Mouse (Mus musculus) heart, postnatal 10 days (tissue): ENCODE results near the gene Ccdc88c. TPM values are rescaled to one million over a fixed set of nuclear protein-coding genes. Genes with fewer than 3 reads are reported as not detected.

Experiments
- DNase-seq, 2 experiments: peaks; one replicate each; pipeline ENCODE4 v3.0.0; 2021
- intact Hi-C: fragments of 180-260 bp; cut with DNase I; formaldehyde crosslinking; loops from one replicate; pipeline ENCODE4 v1.15.1; 2025
- total RNA-seq, 2 experiments: library from RNA; stranded (reverse); gene quantifications; 2 replicates each; pipeline ENCODE4 v1.2.3; 2021

Gene Ccdc88c
- total RNA-seq, 2 experiments from 2014 or later, result 11.9 to 13.2 TPM

DNA sequence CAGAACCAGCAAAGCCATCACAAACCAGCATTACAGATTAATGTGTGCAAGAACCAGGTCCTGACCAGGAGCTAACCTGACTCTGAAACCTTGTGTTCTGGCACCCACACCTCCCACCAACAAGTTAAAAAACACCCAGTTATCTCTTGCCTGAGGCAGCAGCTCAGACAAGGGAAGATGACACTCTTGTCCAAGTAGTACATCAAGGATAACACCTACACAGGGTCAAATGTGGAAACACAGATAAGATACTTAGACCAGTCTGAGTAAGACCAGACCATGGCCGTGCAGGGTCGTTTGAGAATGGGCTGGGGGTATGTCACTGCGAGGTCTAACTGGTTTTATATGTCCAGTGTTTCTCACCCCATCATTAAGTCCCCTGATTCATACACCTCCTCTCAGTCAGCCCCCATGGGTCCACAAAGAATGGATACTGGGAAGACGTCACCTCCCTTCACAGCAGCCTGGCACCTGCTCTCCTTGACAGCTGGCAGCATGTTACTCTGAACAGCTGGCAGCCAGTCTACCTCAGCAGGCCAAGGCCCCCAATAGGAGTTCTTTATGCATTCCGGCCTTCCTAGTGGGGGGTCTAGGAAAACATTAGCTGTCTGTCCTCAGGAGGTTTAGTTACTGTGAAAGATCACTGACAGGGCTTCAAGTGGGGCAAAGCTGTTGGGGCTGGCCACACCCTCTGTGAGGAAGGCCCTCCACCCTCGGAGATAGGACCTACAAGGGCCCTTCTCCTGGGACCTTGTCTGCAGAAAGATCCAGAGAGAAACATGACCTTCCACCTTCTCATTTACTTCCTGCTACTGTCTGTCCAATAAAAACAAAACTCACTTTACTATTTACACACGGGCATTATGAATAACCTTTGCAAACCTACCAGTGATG is 29.5 kb downstream of the Ccdc88c start:
- intact Hi-C loops, result no loop called here
- DNase-seq, result no peak

DNA sequence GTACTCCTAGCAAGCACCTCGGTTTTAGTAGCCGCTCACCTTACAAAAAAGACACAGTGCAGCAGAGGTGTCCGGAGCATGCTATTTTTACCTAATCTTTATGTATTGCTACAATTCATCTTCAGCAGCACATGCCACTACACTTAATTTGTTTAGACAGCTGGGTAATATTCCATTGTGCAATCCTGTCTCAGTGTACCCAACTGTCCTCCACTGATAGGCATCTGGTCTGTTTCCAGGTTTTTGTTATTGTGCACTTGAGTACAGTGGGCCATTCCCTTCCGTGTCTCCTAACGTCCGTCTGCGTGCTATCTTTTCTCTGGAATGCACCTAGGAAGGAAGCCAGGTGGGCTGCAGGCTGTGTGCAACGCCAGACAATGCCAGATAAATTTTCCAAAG is 30.3 kb downstream of the Ccdc88c start:
- intact Hi-C loops, result no loop called here
- no peak for DNase-seq

DNA sequence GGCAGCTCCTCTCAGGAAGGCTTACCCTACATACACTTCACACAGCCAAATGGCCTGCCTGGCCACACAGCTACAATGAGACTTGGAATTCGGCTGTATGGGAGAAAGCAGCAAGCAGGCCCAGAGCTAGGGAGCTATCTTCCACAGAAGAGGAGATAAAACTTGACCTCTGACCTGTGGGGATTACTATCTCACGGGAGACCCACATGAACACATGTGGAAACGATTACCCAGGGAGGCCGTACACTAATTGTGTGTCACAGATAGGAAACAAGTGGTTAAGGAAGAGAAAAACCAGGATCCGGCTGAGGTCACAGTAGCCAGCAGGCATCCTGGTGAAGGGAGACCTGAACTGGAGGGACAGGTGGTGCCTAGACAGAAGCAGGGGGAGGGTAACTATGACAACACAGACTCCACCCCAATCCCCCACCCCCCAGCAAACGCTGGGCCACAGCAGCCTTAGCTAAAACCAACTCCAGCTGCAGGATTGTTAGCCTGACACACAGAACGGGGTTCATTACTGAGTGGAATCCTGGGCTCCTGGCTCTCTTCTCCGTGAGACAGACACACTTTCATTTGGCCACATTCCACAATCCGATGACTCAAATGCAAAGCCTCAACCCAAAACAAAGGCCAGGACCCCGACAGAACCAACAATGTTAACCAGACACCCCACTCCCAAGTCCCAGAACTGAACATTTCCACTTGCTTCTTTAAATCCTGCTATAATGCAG is 30.9 kb downstream of the Ccdc88c start:
- no peak for DNase-seq
- intact Hi-C loops, result no loop called here

DNA sequence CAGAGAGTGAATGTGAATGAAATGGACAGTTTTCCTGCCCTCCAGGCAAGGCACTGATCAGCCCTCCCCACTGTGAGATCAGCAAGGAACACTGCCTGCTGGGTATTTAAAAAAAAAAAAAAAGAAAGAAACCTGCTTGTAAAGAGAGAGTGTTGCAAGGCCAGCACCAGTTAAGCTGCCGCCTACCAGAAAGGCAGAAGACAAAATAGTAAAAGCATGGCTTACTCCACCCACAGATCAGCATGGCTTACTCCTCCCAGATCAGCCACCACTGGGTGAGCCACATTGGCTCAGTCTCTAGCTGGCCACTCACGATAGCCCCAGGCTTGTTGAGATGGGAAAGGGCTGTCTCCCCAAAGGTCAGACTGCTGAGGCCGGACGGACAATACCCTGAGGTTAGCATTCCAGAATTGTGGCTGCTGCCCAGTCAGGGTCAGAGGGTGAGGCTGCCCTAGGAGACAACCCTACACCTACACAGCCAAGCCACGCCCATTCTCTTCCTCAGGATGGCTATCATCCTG is 32.4 kb downstream of the Ccdc88c start:
- intact Hi-C loops, result no loop called here
- no peak for DNase-seq

DNA sequence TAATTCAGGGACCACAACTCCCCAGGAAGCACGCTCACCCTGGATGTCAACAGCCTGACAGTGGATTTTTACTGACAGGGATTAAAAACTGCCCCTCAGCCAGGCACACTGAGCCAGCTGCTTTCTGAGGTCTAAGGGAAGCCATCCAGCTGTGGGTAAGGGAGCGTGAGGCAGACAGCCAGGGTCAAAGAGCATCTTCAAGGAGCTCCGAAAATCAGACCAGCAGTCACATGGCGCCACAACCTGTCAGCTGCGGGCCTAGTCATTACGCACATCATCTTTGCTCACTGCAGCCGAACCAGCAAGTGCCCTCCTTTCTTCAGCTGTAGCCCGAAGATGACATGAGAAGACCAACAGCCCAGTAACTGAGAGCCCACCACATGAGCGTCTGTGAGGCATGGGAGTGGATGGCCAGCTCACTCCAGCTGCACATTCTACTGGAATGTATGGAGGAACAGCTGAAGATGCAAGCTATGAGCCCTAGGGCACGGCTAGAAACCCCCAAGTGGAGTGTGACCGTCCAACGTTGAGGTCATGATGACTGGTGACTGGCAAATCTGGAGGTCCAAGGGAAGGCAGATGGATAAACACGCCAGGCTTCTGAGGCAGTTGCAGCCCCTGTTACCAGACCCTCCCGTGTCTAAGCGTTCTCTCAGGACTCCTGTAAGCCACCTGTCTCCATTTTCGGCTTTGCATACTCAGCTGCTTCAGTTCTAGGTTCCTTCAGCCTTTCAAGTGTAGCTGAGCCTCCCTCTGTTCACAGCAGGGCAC is 33.1 kb downstream of the Ccdc88c start:
- DNase-seq, result no peak
- intact Hi-C loops, result no loop called here

DNA sequence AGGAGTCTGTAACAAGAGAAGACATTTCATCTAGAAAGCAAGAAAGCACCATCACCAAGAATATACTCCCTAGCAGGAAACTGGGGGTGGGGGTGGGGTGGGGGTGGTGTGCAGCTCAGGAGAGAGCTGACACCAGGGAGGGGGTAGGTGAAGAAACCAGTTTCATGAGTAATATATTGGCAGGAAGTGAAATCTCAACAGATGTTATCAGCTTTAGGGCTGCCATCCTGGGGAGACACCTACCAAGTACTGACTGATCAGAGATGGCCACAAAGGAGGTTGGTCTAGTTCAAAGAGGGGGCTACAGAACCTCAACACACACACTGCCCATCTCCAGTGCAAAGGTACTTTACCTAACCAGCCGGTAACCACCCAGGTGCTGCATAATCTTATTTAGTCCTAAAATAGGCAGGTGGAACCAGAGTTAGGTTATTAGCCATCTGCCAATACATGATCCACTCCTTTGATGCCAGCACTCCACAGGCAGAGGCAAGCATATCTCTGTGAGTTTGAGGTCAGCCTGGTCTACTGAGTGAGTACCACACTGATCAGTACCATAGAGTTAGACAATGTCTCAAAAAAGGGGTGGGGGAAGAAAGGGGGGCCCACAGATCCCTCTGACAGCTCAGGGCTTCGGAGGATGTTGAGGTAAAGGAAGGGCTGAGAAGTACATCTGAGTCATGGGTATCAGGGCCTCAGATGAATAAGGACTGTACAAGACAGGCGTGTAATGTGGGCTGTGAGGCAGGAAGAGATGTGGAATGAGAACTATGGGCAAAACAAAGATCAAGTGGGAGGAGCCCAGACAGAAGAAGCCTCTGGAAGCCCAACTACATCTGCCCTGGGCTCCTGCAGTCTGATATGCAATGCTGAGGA is 34.5 kb downstream of the Ccdc88c start:
- DNase-seq, result no peak
- intact Hi-C loops, result no loop called here

DNA sequence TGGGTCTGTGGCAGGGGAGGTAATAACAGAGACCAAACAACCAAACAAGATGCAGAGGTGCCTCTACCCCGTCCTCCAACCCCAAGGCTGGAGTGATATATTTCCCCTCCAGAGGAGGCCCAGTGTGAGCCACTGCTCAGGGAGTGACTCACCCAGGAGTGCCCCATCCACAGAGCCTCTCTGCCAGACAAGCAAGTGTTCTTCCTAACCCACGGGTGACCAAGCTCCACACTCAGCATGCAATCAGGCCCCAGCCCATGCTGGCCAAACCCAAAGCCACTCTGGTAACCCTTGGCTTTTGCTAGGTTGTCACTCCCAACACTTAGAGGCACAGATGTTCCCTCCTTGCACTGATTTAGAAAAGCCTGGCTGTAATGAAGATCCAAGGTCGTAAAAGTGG is 35.7 kb downstream of the Ccdc88c start:
- no peak for DNase-seq
- intact Hi-C loops, result no loop called here

DNA sequence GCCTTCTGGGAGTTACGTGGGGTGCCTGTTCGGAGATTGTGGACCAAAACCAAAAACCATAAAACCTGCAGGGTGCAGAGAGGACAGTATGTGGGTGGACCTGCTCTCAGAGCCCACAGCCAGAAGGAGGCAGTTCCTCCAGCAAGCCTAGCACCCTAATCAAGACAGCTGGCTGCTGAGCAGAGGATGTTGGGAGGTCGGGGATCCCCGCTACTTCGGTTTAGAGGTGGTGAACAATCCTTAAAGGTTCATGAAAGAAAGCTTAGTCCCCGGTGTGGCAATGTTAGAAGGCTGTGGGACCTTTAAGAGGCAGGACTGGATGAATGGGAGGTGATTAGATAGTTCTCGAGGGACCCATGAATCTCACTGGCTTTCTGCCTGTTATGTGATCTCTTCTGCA is 36.4 kb downstream of the Ccdc88c start:
- no peak for DNase-seq
- intact Hi-C loops, result no loop called here

DNA sequence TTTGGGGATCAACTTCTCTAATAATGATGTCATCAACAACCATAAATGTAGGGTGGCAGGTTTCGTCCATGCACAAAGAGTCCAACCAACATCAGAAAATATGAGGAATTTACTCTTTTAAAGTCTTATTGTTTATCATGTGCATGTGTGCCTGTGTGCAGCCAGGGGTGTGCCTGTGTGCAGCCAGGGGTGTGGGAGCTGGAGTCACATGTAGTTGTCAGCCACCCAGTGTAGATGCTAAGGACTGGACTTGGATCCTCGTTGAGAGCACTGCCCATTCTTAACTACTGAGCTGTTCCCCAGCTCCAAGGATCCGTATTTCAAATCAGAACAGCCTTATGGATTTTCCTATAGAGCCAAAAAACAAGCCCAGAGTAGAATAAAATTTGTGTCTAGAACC is 37.7 kb downstream of the Ccdc88c start:
- intact Hi-C loops, result no loop called here
- no peak for DNase-seq

DNA sequence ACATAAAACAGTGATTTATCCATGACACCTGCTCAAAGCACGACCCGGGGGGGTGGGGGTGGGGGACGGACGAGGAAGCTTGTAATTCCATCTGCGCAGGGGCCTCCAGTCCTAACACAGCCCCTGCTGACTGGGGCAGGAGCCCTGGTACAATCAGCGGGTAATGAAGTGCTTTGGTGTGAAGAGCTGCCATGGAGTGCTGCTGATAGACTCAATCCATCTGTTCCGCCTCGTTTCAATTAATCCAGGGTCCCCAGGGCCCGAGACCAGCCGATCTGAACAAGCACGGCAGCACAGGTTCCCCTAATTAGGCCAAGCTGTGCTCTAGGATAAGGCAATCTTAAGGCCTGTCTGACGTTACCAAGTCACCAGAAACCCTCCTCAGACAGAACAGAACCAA is 38.6 kb downstream of the Ccdc88c start:
- DNase-seq, result no peak

DNA sequence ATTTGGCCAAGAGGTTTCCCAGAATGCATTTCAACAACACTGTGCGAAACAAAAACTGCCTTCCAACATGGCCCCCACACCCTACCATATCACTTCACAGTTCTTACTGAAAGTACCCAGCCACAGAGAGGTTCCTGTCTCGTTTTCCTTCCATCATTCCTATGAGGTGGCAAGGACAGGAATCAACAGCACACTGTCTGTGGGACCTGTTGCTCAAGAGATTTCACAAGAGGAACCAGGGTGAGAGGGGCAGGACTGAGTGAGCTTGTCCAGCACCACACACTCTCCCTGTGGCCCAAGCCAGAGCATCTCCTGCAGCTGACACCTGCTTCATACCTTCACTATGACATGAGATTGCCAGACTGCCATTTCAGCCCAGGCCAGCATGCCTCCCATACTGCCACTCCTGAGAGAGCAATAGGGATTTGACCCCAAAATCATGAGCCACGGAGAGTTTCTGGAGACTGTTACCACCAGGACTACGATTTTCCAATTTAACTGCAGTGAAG is 39.0 kb downstream of the Ccdc88c start:
- intact Hi-C loops, result no loop called here

More for the DNA sequence above, 38.6 kb downstream of the Ccdc88c start:
- intact Hi-C loops, result no loop called here

DNA sequence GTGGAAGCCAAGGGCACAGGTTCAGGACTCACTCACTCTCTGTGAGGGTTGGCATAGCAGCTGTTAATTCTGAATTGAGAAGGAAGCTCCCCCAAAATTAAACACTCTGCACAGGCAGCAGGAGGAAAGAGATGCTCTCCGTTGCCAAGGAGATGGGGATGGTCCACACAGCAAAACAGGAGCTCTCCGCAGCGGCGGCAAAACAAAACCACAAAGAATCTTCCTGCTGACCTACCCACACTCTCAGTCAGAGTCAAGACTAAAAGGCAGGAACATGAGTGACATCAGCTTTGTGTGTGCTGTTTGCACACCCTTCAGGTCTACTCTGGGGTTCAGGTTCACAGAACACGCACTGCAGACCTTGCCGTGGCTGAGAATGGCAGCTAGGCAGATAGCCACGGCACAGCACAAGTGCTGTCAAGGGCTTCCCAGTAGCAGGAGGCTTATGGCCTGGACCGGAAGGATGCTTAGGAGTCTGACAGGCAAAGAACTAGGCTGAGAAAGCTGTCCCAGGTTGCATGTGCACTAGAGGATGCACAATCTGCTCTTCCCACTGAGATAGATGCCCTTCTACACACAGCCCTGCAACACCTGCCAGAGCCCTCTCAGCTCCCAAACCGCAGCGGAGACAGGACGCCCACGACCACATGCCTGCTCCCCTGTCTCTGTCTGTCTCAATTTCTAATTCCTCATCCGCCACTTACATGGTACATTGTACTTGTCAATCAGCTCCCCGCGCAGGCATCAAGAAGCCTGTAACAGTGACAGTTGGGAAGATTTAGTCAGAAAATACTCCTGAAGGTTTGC is 40.3 kb downstream of the Ccdc88c start:
- intact Hi-C loops, result no loop called here
- DNase-seq, result no peak

More for the DNA sequence above, 39.0 kb downstream of the Ccdc88c start:
- DNase-seq, result no peak

DNA sequence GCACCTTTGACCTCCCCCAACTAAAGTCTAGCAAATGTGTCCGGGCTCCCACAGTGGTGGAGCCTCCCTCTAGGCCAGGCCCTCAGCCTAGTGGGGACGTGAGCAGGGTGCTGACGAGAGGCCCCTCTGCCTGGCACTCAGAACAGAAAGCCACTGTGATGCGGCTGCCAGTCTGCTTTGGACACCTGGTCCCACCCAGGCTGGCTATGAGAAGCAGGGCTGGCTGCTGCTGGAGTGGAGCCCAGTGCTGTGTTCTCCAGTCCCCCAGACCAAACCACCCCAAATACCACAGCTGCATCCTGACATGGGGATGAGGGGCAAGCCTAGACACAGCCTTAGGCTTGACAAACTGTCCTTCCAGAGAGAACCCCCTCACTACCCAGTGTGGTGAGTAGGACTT is 42.4 kb downstream of the Ccdc88c start:
- intact Hi-C loops, result no loop called here
- no peak for DNase-seq

DNA sequence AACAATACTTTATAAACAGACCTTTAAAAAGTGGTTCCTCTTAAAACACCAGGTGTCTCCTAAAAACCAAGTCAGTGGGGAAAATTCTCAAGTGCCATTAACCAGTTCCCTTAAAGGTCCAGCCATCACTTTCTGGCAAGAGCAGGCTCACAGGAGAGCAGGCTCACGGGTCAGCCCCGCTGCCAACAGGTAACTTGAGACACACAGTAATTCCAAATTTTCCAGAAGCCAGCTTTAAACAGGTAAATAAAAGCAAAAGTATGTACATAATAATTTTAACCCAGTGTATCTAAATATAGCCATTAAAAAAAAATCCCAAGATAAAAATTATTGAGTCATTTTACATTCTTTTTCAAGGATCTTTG is 43.1 kb downstream of the Ccdc88c start:
- intact Hi-C loops, result no loop called here
- DNase-seq, result no peak

DNA sequence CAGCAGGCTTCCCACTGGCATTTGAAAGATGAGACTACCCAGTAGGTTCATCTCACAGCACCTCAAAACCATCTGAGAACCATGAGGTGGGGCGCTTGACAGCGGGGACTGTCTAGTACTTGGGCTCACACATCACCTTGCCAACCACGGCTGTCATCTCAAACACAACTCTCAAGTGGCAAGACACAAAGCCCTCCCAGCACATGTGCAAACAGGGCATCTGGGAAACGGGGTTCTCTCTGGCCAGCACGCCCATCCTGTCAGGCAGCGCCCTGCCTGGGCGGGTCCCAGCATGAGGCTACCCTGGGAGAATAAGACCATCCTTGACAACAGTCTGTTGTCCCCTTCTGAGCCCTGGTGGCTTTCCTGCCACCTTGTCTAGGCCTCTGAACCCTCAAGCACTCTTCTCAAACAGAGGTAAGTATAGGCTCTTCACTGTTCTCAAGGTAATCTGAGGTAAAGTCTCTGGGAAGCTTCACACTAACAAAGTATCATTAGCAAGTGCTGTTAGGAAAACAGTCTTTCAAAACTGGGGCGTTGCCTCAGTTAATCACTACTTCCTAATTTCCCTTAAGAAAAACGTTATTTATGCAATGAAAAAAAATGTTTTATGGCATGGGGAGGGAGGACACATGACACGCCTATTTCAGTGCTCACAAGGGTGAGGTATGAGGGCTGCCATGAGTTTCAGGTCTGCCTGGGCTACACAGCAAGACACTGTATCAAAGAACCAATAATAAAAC is 43.6 kb downstream of the Ccdc88c start:
- intact Hi-C loops, result no loop called here
- DNase-seq, result no peak

DNA sequence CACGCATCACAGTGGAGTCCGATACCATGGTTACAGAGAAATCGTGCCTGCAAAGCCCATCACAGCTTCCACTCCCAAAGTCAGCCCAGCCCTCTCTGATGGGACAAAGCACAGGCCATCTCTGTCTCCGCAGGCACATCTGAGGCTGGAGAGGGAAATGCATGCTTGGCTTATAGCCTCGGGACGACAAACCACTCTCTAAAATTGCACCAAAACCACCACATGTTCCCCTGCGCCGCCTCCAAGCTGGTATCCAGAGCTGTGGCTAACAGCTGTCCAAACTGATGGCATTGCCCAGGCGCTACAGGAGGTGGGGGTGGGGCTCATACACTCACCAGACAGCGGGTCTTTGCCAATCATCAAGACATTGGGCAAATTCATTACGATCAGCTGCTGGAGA is 45.3 kb downstream of the Ccdc88c start:
- intact Hi-C loops, result no loop called here
- no peak for DNase-seq

DNA sequence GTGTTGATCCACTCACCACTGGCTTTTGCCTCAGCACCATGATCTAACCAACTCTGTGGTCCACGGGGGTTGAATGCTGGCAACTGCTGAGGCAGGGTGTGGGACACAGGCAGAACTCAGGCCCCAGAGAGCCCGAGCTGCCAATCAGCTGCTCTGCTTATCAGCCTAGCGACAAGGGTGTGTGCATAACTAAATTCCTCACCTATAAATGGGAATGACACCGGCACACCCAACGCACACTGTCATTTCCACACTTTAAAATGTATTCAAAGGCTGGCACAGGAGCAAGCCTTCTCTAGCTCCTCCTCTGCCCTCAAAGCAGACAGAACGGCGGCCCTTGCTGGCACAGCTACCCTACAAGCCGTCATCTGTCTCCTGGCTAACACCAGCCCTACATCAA is 46.6 kb downstream of the Ccdc88c start:
- DNase-seq, result peak; percentile 61 to 74
- intact Hi-C loops, result no loop called here

DNA sequence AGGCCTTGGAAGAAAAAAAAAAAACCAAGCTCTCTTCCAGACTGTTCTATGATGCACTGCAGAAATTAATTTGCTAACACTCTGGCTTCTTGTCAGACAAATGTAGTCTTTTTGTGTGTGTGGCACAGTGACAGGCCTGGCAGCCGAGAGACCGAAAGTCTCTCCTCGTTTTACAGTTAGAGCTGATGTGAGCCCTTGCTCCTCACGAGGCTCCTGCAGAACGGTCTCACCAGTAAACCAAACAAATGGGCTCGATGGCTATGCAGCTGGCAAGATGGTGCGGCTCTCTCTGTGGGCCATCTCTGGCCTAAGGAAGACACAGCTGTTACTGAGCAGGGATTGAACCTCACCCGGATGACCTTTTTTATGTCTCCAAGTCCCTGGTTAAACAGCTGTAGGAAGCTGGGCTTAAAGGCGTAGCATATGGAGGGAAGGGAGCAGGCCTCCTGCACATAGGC is 48.3 kb downstream of the Ccdc88c start:
- intact Hi-C loops, result no loop called here

More for the DNA sequence above, 48.3 kb downstream of the Ccdc88c start:
- peak; percentile 25 to 31 for DNase-seq
